In genomic region chr17:51876471-51876870, GRCm38 (mm10) we compare ENCODE assay signal across 14 mouse cellular contexts. TPM values are rescaled to one million over a fixed set of nuclear protein-coding genes. Genes with fewer than 3 reads are reported as not detected.
DNase-seq lines count a peak whose midpoint lies in the region; TF ChIP-seq lines count a peak whose summit lies in the region.
"Had no signal": no experiment of that assay in that cellular context is flagged by ENCODE, and none has a peak within 500 bp of the region (broad histone marks: within the 10 kb centered on the region; RNA-seq: fewer than 3 reads in every experiment).

No protein-coding gene starts in this region.

- no peak for TF ChIP-seq CTCF in lung, adult 2 months (IDR thresholded peaks at IDR 0.05; ENCODE audit: insufficient read depth, low read length)

- no peak overlapping the region for H3K4me3 ChIP-seq in lung, adult 2 months (replicated peaks; ENCODE audit: extremely low read depth, low read depth, low read length)
- H3K4me3 ChIP-seq: embryonic facial prominence, embryonic 12.5 days; heart, embryonic 10.5 days; left cerebral cortex, adult 2 months; limb, embryonic 15.5 days; myocyte had no signal

- TF ChIP-seq POLR2A in lung, adult 2 months (IDR thresholded peaks at IDR 0.05; ENCODE audit: borderline replicate concordance, extremely low read depth, low read depth, low read length), result no peak

- peak; percentile 10 for DNase-seq in lung, postnatal 10 days
- DNase-seq in lung, adult 2 months, result no peak
- peak; percentile 69 for DNase-seq in induced T-regulatory cell, adult 2 months (ENCODE audit: low read depth)
- DNase-seq in spleen, adult 18-20 months, result peak; percentile 64 to 66
- DNase-seq in thymus, postnatal 36 days, result peak; percentile 66 to 77
- DNase-seq in right cerebral cortex, postnatal 14 days, result no peak
- DNase-seq in right cerebral cortex, adult 18-20 months, result no peak
- DNase-seq: adrenal gland, adult 2 months; cerebellum, postnatal 14 days had no signal

- H3K4me1 ChIP-seq in lung, adult 2 months (ENCODE audit: control insufficient read depth, insufficient read depth, low read length), result no peaks in the 10 kb centered on the region
- H3K4me1 ChIP-seq: embryonic facial prominence, embryonic 12.5 days; limb, embryonic 15.5 days had no signal

- WGBS in lung, adult 2 months, result 74% methylated on average over 5 of the region's 5 CpGs

RNA-seq across cellular contexts. Expression of gene Satb1, which starts 43.4 kb away (rescaled TPM):
- 7.2 and 8.4 TPM in 2 replicates for polyA plus RNA-seq in lung, adult 2 months (2012; rRNA removed)

Comparison
In these comparisons a context has a peak if more than half of its experiments do, and no peak if none do; other contexts are left out.
1. DNase-seq: peak in lung, postnatal 10 days (single experiment), induced T-regulatory cell, adult 2 months (single experiment), spleen, adult 18-20 months (2 of 2) and thymus, postnatal 36 days (2 of 2); none in lung, adult 2 months (single experiment), right cerebral cortex, postnatal 14 days (single experiment) and right cerebral cortex, adult 18-20 months (single experiment).